Mouse (Mus musculus): ENCODE results near the gene Prkag2. TPM values are rescaled to one million over a fixed set of nuclear protein-coding genes. Genes with fewer than 3 reads are reported as not detected.
A peak's percentile ranks its signal among the peaks of the same experiment; 100 is the strongest.
"Not testable (repeated sequence)": the region's sequence is repeated elsewhere in the genome, so short reads cannot be mapped to it uniquely, and the experiment has no call there.

Prkag2 gene
- total RNA-seq, 2 experiments from 2014 or later = 113 to 118 TPM

DNA sequence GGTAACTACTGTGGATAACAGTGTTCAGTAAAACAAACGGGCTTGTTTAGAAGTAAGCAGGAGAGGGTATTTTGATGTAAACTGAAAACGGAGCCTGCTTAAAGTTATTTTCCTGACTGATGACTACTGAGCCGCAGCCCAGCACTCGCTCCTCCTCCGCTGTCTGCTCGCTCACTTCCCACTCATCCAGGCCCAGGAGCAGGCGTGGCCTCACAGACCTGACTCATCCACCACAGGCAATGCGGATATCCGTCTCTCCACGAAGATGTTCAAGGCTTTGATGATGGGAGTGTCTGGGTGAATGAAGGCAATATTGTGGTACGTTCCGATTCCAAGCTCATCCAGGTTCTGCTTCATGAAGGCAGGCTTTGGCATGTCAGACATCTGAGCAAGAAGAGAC lies 229.2 kb downstream of the Prkag2 start:
- no peak overlapping the region for H3K4me3 ChIP-seq
- TF ChIP-seq CTCF (IDR thresholded peaks at IDR 0.05) = no peak
- intact Hi-C loops (cut with DNase I) = no loop called here
- no peak overlapping the region for H3K27ac ChIP-seq
- DNase-seq (ENCODE audit: extremely low spot score in 1 of 2, low spot score in 2 of 2) = peak; percentile 53 to 61

DNA sequence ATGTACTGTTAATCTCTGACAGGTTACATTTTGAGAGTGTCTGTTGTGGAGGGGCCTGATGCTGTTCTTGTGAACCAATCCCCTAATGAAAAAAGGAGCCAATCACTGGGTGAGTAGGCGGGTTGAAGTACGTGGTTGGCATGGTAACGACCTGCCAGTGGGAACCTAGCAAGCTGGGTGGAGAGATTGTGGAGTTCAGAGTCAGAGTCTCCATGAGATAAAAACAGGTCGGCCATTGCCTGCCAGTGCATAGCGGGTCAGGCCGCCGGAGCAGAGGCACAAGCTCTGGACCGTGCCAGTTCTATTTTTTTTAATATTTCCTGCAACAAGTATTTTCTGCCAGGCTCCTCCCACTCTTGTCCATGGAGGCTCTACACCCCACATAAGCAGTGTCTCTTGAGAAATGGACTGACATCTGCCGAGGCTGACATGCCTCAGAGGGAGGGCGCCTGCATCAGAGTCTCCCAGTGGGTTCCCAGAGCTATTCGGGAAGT lies 230.6 kb downstream of the Prkag2 start:
- no peak overlapping the region for H3K4me3 ChIP-seq

DNA sequence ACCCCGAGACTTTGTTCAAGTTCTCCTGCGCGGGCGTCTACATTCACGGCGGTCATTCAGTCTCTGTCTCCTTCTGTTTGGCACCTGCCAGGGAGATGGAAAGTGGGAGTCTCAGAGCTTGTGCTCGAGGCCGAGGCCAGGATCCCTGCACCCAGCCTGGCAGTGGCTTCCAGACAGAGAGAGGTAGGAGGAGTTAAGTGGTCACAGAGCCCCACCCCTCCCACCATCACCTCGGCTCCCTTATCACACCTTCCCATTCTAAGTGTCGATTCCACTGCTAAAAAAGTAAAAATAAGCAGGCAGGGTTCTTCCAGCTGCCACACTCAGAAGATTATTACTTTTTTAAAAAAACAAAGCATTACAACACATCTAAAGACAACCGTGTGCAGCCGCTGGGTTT lies 236.6 kb downstream of the Prkag2 start:
- intact Hi-C loops (cut with DNase I) = no loop called here
- no peak overlapping the region for H3K27ac ChIP-seq
- TF ChIP-seq CTCF (IDR thresholded peaks at IDR 0.05) = no peak
- DNase-seq (ENCODE audit: extremely low spot score in 1 of 2, low spot score in 2 of 2) = no peak
- H3K4me3 ChIP-seq = no peak overlapping the region

More for the DNA sequence above, 230.6 kb downstream of the Prkag2 start:
- TF ChIP-seq CTCF (IDR thresholded peaks at IDR 0.05) = no peak
- DNase-seq (ENCODE audit: extremely low spot score in 1 of 2, low spot score in 2 of 2) = no peak
- intact Hi-C loops (cut with DNase I) = no loop called here
- no peak overlapping the region for H3K27ac ChIP-seq

DNA sequence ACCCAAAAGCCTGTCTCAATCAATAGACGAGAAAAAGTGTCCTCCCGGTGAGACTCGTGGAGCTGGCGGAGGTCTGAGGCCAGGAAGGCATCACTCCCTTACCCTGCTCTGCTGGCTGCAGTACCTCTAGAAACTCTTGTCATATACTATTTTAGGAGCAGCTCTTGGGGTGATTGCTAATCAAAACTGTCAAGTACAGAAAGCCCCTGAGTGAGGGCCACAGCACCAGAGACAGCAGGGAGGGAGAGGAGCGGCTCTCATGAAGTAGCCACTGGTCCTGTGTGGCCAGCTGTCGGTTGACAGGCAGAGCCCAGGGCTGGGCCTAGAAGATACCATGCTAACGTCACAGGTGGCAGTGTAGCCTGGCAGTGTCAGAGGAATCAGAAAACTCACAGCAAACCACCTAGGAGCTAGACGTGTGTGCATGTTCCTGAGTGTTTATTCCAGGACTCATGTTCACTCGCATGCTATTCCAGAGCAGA lies 239.0 kb downstream of the Prkag2 start:
- intact Hi-C loops (cut with DNase I) = no loop called here
- H3K4me3 ChIP-seq = no peak overlapping the region
- no peak for TF ChIP-seq CTCF (IDR thresholded peaks at IDR 0.05)
- DNase-seq (ENCODE audit: extremely low spot score in 1 of 2, low spot score in 2 of 2) = no peak
- H3K27ac ChIP-seq = peak overlapping the region; percentile 61

DNA sequence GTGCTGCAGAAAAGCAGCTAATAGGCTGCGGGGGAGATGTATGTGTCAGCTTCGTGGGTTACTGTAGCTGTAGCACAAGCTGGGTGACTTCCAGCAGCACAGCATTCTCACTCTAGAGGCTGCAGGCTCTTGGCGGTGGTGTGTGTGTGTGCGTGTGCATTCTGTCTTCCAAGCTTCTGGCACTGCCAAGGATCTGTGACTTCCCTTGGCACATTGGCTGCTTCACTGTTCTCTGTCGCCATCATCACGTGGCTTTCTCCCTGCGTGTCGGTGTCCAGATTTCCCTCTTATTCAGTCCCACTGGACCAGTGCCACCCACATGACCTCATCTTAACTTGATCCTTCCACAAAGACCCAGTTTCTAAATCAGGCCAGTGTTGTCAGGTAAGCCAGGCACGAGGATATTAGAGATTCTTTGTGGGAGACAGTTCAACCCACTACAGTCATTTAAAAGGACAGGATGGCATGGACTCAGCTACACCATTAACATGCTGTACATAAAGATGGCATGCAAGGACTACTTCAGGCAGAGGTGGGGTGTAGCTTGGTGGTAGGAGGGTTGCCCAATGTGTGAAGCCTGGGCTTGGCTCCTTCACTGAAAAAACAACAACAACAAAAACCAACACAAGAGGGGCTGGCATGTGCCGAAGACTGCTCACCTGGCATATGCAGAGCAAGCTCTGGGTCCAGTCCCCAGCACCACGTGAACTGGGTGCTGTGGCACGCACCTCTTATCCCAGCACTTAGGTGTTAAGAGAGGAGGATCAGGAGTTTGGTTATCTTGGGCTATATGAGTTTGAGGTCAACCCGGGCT lies 239.6 kb downstream of the Prkag2 start:
- intact Hi-C loops (cut with DNase I) = loop anchor here (1.0 kb wide), 1 partner anchor 18 kb away; no protein-coding TSS in a partner anchor
- peak overlapping the region; percentile 61 for H3K27ac ChIP-seq

DNA sequence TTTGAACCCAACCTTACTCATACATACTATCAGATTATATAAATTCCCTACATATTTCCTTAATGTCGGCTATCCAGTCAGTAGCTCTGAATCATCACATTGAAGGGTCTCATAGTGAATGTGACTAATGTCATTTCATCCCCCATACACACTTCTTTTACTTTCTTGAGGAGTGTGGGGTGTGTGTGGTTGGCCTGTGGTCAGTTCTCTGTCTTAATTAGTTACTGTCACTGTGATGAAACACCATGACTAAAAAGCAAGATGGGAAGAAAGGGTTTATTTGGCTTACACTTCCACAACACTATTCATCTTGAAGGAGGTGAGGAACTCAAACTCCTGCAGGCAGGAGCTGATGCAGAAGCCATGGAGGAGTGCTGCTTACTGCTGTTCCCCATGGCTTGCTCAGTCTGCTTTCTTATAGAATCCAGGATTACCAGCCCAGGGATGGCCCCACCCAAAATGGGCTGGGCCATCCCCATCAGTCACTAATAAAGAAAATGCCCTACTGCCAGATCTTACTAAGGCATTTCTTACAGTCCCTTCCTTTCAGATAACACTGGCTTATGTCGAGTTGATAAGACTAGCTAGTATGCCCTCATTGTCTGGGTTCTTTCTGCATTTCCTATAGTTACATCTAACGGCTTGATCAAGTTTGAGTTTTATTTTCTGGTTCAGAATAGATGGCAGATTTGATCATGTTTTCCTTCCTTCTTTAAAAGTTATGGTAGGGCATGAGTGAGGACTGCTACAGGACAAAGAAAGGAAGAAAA lies 240.5 kb downstream of the Prkag2 start:
- no peak overlapping the region for H3K27ac ChIP-seq
- H3K4me3 ChIP-seq = no peak overlapping the region
- intact Hi-C loops (cut with DNase I) = loop anchor here (1.0 kb wide), 1 partner anchor 17 kb away; no protein-coding TSS in a partner anchor
- no peak for DNase-seq (ENCODE audit: extremely low spot score in 1 of 2, low spot score in 2 of 2)
- no peak for TF ChIP-seq CTCF (IDR thresholded peaks at IDR 0.05)

More for the DNA sequence above, 239.6 kb downstream of the Prkag2 start:
- H3K4me3 ChIP-seq = no peak overlapping the region
- peak; percentile 60 to 64 for DNase-seq (ENCODE audit: extremely low spot score in 1 of 2, low spot score in 2 of 2)
- no peak for TF ChIP-seq CTCF (IDR thresholded peaks at IDR 0.05)

DNA sequence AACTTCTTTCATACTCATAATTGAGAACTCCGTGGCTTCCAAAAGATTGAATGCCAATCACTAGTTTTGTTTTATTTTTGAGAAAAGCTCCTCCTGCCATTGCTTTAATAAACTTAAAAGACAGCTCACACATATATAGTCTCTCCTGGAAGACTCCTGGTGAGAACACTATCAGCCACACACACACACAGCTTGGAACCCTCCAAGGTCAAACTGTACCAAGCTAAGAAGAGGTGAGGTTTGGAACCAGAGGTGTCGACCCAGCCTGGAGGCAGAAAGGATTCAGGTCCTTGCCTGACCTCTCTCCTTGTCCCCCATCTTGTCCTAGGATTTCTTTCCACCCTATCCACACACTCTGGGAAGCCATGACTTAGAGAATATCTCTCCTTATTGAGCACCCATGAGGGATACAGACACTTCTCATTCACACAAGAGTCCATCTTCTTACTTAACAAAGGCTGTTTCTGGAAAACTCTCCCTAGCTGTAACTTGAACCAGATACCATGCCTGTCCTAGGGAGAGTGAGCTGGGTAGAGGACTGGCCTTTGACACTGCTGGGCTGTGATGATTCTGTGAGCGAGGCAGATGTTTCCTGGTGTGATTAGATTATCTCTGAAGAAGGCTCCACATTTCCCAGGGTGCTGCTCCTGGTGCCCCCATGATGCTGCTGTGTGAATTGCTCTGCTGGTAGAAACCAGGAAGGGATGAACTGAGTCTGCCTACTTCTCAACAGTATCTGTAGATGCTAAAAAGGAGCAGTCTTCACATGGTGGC lies 245.4 kb downstream of the Prkag2 start:
- TF ChIP-seq CTCF (IDR thresholded peaks at IDR 0.05) = no peak
- H3K4me3 ChIP-seq = no peak overlapping the region
- DNase-seq (ENCODE audit: extremely low spot score in 1 of 2, low spot score in 2 of 2) = no peak
- intact Hi-C loops (cut with DNase I) = no loop called here
- no peak overlapping the region for H3K27ac ChIP-seq

DNA sequence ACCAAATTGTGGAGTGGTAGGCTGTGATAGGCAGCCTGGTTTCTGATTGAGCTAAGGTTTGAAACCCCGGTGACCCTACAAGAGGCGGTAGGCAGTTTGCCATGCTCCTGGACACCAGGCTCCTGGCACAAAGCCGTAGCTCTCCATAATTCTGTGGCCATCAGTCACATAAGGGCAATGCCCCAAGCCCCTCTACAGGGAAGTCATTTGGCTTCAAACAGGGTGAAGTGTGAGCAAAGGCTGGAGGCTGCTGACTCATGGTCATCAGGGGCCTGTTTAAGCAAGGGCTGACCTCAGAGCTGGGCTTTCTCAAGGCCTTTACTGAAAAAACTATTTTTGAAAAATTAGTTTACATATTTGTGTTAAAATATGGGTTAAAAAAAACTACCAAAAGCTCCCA lies 246.2 kb downstream of the Prkag2 start:
- intact Hi-C loops (cut with DNase I) = no loop called here
- no peak overlapping the region for H3K27ac ChIP-seq
- TF ChIP-seq CTCF (IDR thresholded peaks at IDR 0.05) = no peak
- no peak overlapping the region for H3K4me3 ChIP-seq
- no peak for DNase-seq (ENCODE audit: extremely low spot score in 1 of 2, low spot score in 2 of 2)

DNA sequence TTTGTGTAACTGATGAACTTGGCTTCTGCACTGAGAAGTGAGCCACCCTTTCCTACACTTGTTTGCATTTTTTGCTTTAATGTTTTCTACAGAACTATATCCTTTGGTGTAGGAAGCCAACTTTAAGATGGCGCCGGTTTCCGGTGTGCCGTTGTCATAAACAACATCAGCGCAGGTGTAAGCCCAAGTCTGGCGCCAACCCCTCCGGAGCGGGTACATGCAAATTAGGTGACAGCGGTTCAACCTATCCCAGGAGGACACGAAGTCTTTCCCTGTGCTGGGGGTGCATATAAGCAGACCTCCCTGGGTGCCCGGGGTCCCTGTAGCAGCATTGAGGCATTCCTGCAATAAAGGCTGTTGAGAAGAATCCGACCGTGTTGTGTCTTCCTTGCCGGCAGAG lies 252.2 kb downstream of the Prkag2 start:
- intact Hi-C loops (cut with DNase I); H3K4me3 ChIP-seq; DNase-seq (ENCODE audit: extremely low spot score in 1 of 2, low spot score in 2 of 2); H3K27ac ChIP-seq: not testable (repeated sequence)

DNA sequence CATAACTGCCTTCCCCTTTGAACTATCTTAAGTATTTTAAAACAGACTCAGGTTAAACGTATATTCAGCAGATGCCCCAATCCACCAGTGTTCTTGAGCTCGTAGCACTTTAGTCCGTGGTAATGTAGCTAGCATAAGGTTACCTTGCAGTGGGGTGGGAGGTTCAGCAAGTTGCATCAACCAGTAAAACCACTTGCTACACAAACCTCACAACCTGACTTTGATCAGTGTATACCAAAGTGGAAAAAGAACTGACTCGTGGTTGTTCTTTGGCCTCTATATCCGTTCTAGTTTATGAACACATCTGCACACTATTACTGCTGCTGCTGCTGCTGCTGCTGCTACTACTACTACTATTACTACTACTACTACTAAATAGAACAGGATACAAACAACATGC lies 256.6 kb downstream of the Prkag2 start:
- DNase-seq (ENCODE audit: extremely low spot score in 1 of 2, low spot score in 2 of 2) = no peak
- Histone ChIP-seq H3K4me3 (no peak overlapping the region), H3K27ac (peak overlapping the region; percentile 91; the same call in 1 of the 2 replicates)
- TF ChIP-seq CTCF (IDR thresholded peaks at IDR 0.05) = no peak
- intact Hi-C loops (cut with DNase I) = loop anchor here (1.0 to 5.0 kb wide), 4 partner anchors 16 to 243 kb away; no protein-coding TSS in a partner anchor

DNA sequence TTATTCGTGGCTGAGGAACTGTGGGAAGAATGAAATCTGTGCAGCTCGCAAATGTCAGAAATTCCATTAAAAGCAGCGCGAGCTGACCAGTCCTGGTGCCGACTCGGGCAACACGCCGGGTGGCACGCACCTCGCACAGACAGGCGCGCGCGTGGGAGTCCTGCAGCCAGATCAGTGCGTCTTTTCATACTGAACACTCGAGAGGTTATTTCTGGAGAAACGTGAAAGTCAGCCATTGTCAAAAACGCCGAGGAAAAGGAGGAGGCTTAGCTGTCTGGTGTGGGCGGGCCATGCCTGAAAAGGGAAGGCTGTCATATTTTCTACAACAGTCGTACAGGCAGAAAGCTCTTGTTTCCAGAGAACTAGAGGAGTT lies 257.4 kb downstream of the Prkag2 start:
- intact Hi-C loops (cut with DNase I) = loop anchor here (1.0 to 5.0 kb wide), 4 partner anchors 17 to 244 kb away; no protein-coding TSS in a partner anchor
- no peak for TF ChIP-seq CTCF (IDR thresholded peaks at IDR 0.05)
- DNase-seq (ENCODE audit: extremely low spot score in 1 of 2, low spot score in 2 of 2) = peak in 1 of 2 experiments; percentile 84
- H3K4me3 ChIP-seq = peak overlapping the region; percentile 48
- H3K27ac ChIP-seq = peak overlapping the region; percentile 91
